Mouse (Mus musculus) embryonic fibroblast, embryonic 13.5 days (primary cell): Measurements from ENCODE around the gene Brd3.
A peak's percentile ranks its signal among the peaks of the same experiment; 100 is the strongest.

Source experiments
- CTCF ChIP-seq: IDR thresholded peaks from 2 replicates; pipeline ENCODE4 v1.5.1; 2011; ENCODE audit warnings: mild to moderate bottlenecking, control low read depth, low read length, moderate library complexity, borderline replicate concordance; ENCODE audit not compliant: insufficient read depth
- POLR2A ChIP-seq: IDR thresholded peaks from 2 replicates; pipeline ENCODE4 v1.6.1; 2011; ENCODE audit warnings: low read depth, mild to moderate bottlenecking, control low read depth, low read length, moderate library complexity

DNA sequence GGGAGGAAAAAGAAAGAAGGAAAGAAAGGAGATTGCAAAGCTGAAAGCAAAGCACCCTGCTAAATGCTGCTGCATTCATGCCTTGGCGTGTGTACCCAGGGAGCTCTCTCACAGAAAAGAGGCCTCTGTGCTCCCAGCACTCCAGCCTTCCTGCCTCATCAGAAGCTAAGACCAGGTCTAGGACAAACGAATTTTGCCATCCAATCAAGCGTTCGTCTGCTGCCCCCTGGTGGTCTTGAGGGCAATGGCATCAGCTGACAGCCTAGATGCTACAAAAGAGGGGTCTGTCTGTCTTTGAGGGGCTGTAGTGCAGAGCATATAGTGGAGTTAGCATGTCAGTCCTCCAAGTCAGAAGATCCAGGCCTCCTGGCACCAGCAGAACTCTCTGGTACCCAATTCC lies 79.4 kb downstream of the Brd3 start:
- no peak for TF ChIP-seq POLR2A
- peak; percentile 85 for TF ChIP-seq CTCF
